Mouse (Mus musculus) midbrain, postnatal 0 days (tissue): Measurements from ENCODE around the gene Srpr. TPM values are rescaled to one million over a fixed set of nuclear protein-coding genes. Genes with fewer than 3 reads are reported as not detected.
A peak's percentile ranks its signal among the peaks of the same experiment; 100 is the strongest.

Experiments used
- ATAC-seq: fragments of 200-750 bp; cut with Nextera tagmentation; 2 replicates; pipeline ENCODE4 v1.8.0; 2017; ENCODE audit warnings: moderate number of reproducible peaks, mild to moderate bottlenecking, moderate TSS enrichment, moderate library complexity; ENCODE audit not compliant: low FRiP score
- DNase-seq: peaks from one replicate; pipeline ENCODE4 v3.0.0-alpha.2; 2015; ENCODE audit warnings: low spot score
- H3K27ac ChIP-seq: fragments of 300-500 bp; sonication (generic); 2 replicates; pipeline ENCODE4 v1.5.1; 2014; ENCODE audit warnings: low read depth, mild to moderate bottlenecking, low read length, mixed read lengths
- H3K27me3 ChIP-seq: fragments of 300-500 bp; sonication (generic); 2 replicates; pipeline ENCODE4 v1.6.1; 2014; ENCODE audit warnings: low read length, control low read depth, mixed read lengths; ENCODE audit not compliant: insufficient read depth
- H3K36me3 ChIP-seq: fragments of 300-500 bp; sonication (generic); 2 replicates; pipeline ENCODE4 v1.6.1; 2014; ENCODE audit warnings: low read length, control low read depth, mixed read lengths; ENCODE audit not compliant: insufficient read depth
- H3K4me1 ChIP-seq: fragments of 300-500 bp; sonication (generic); 2 replicates; pipeline ENCODE4 v1.6.1; 2014; ENCODE audit warnings: mild to moderate bottlenecking, control low read depth, antibody characterized with exemption, low read length, mixed read lengths; ENCODE audit not compliant: insufficient read depth
- H3K4me2 ChIP-seq: fragments of 300-500 bp; sonication (generic); 2 replicates; pipeline ENCODE4 v1.6.1; 2014; ENCODE audit warnings: low read depth, mild to moderate bottlenecking, low read length, mixed read lengths; ENCODE audit not compliant: poor library complexity, severe bottlenecking
- H3K4me3 ChIP-seq: fragments of 300-500 bp; sonication (generic); 2 replicates; pipeline ENCODE4 v1.5.1; 2014; ENCODE audit warnings: low read depth, mild to moderate bottlenecking, low read length, moderate library complexity
- H3K9ac ChIP-seq: fragments of 300-500 bp; sonication (generic); replicated peaks from 2 replicates; pipeline ENCODE4 v1.6.1; 2014; ENCODE audit warnings: mild to moderate bottlenecking, low read length, moderate library complexity, mixed read lengths; ENCODE audit not compliant: poor library complexity, severe bottlenecking
- H3K9me3 ChIP-seq: fragments of 300-500 bp; sonication (generic); 2 replicates; pipeline ENCODE4 v1.6.1; 2016; ENCODE audit warnings: low read length, control low read depth
- CTCF ChIP-seq: IDR thresholded peaks from 2 replicates; pipeline ENCODE4 v1.5.1; 2016; ENCODE audit warnings: antibody characterized with exemption, mild to moderate bottlenecking
- WGBS: fragments of 180-500 bp; shearing (Covaris S2); extraction: QIAGEN DNeasy Blood & Tissue Kit; methylation state at CpG from one replicate; pipeline ENCODE4 v1.1.7; 2014; 5-methylcytosine and 5-hydroxymethylcytosine counted together
- polyA plus RNA-seq: library from polyadenylated mRNA; unstranded; fragments of >200 nt; fragmentation: Nextera tagmentation; extraction: Ambion mirVana; gene quantifications from 2 replicates; pipeline ENCODE4 v1.2.1, GENCODE M21; 2015
- total RNA-seq: library from RNA; depleted of rRNA; stranded (reverse); fragments of >200 nt; gene quantifications from 2 replicates; pipeline ENCODE4 v1.2.3, GENCODE M21; 2014

Gene Srpr
- total and polyA plus RNA-seq, 2 experiments from 2014 or later, result 39.6 to 61.0 TPM

GRCm38 (mm10) chr9:35161721-35162120, 38.3 kb upstream of the Srpr start:
- DNase-seq (no peak), ATAC-seq (no peak)
- Histone ChIP-seq H3K4me2 (no peak overlapping the region), H3K9ac (no peak overlapping the region), H3K4me3 (no peak overlapping the region), H3K36me3 (no peaks in the 10 kb centered on the region), H3K27ac (no peak overlapping the region), H3K4me1 (no peaks in the 10 kb centered on the region), H3K27me3 (no peaks in the 10 kb centered on the region), H3K9me3 (no peaks in the 10 kb centered on the region)
- WGBS, result 94% methylated on average over 7 of the region's 7 CpGs
- no peak for TF ChIP-seq CTCF

- ATAC-seq, result peak; percentile 45; the same call in 1 of the 2 replicates
- no peak overlapping the region for H3K27ac ChIP-seq
- DNase-seq, result peak; percentile 75
- no peak overlapping the region for H3K4me2 ChIP-seq
- WGBS, result 83% methylated on average over 11 of the region's 11 CpGs
- no peaks in the 10 kb centered on the region for H3K4me1 ChIP-seq
- no peak overlapping the region for H3K4me3 ChIP-seq
- no peaks in the 10 kb centered on the region for H3K27me3 ChIP-seq
- H3K9ac ChIP-seq, result no peak overlapping the region
- TF ChIP-seq CTCF, result no peak
- H3K9me3 ChIP-seq, result no peaks in the 10 kb centered on the region
- H3K36me3 ChIP-seq, result no peaks in the 10 kb centered on the region
These were observed 36.8 kb upstream of the Srpr start for GRCm38 (mm10) chr9:35163011-35163690.

- no peak for TF ChIP-seq CTCF
- Histone ChIP-seq H3K27me3 (no peaks in the 10 kb centered on the region), H3K9ac (no peak overlapping the region), H3K36me3 (peaks cover 3% of the 10 kb centered on the region; the same call in 1 of the 2 replicates), H3K4me2 (no peak overlapping the region), H3K4me3 (no peak overlapping the region), H3K9me3 (no peaks in the 10 kb centered on the region), H3K4me1 (no peaks in the 10 kb centered on the region), H3K27ac (no peak overlapping the region)
- DNase-seq, result no peak
- 84% methylated on average over 5 of the region's 5 CpGs for WGBS
- ATAC-seq, result no peak
These were observed 35.7 kb upstream of the Srpr start for GRCm38 (mm10) chr9:35164142-35164874.

- no peaks in the 10 kb centered on the region for H3K4me1 ChIP-seq
- no peaks in the 10 kb centered on the region for H3K9me3 ChIP-seq
- DNase-seq, result peak; percentile 81
- 18% methylated on average over 3 of the region's 3 CpGs for WGBS
- H3K4me3 ChIP-seq, result no peak overlapping the region
- no peak overlapping the region for H3K9ac ChIP-seq
- TF ChIP-seq CTCF, result peak; percentile 79
- ATAC-seq, result no peak
- H3K27me3 ChIP-seq, result no peaks in the 10 kb centered on the region
- H3K27ac ChIP-seq, result no peak overlapping the region
- H3K36me3 ChIP-seq, result peaks cover 9% of the 10 kb centered on the region
- no peak overlapping the region for H3K4me2 ChIP-seq
These were observed 33.7 kb upstream of the Srpr start for GRCm38 (mm10) chr9:35166144-35166797.

- TF ChIP-seq CTCF, result peak; percentile 14
- Histone ChIP-seq H3K4me3 (no peak overlapping the region), H3K36me3 (peaks cover 9% of the 10 kb centered on the region), H3K9ac (no peak overlapping the region), H3K9me3 (no peaks in the 10 kb centered on the region), H3K27me3 (no peaks in the 10 kb centered on the region), H3K27ac (no peak overlapping the region), H3K4me2 (no peak overlapping the region), H3K4me1 (no peaks in the 10 kb centered on the region)
- no peak for DNase-seq
- WGBS, result 19% methylated on average over 9 of the region's 9 CpGs
- ATAC-seq, result peak; percentile 50; the same call in 1 of the 2 replicates
These were observed 33.0 kb upstream of the Srpr start for GRCm38 (mm10) chr9:35166798-35167635.
